In genomic region chr19:61052786-61053185, GRCm38 (mm10) we compare ENCODE assay signal across 26 mouse cellular contexts.
A peak's percentile ranks its signal among the peaks of the same experiment; 100 is the strongest.
DNase-seq lines count a peak whose midpoint lies in the region; ATAC-seq lines count a peak whose summit lies in the region.
"Had no signal": no experiment of that assay in that cellular context is flagged by ENCODE, and none has a peak within 500 bp of the region (broad histone marks: within the 10 kb centered on the region; RNA-seq: fewer than 3 reads in every experiment).

No protein-coding gene starts in this region.

- H3K9me3 ChIP-seq in forebrain, embryonic 14.5 days (replicated peaks; ENCODE audit: control insufficient read depth, low read length), result 0 out of 2 replicates have a peak, but pooled peaks cover 2% of the 10 kb centered on the region
- H3K9me3 ChIP-seq: liver, embryonic 12.5 days; midbrain, embryonic 15.5 days had no signal

- no peaks in the 10 kb centered on the region for H3K4me1 ChIP-seq in forebrain, embryonic 14.5 days (ENCODE audit: control insufficient read depth, insufficient read depth, low read length)
- H3K4me1 ChIP-seq: midbrain, embryonic 15.5 days had no signal

- DNase-seq in 3T3-L1 (ENCODE audit: low read depth, low spot score), result peak; percentile 13
- DNase-seq in 416B (ENCODE audit: low read depth), result peak; percentile 45
- peak; percentile 44 for DNase-seq in gonadal fat pad, adult 2 months (ENCODE audit: low read depth)
- DNase-seq in kidney, postnatal 36 days, result no peak
- no peak for DNase-seq in cerebellum, adult 8-10 months
- DNase-seq in forebrain, embryonic 14.5 days (ENCODE audit: low spot score), result no peak
- DNase-seq: cerebellum, adult 9-10 months; gastrocnemius, postnatal 36 days; heart, postnatal 10 days; kidney, adult 9 months; kidney, postnatal 4 days; lung, embryonic 14.5 days; retina, postnatal 1 day; right cerebral cortex, postnatal 25 days; spleen, adult 18-20 months; thymus, postnatal 14 days had no signal

- ATAC-seq in megakaryocyte, adult 5-6 weeks (ENCODE audit: poor library complexity, severe bottlenecking), result peak; percentile 73
- ATAC-seq in forebrain, embryonic 14.5 days, result no peak
- ATAC-seq: forebrain, embryonic 16.5 days; hindbrain, postnatal 0 days; intestine, embryonic 16.5 days; liver, embryonic 12.5 days; midbrain, embryonic 15.5 days had no signal

- no peaks in the 10 kb centered on the region for H3K36me3 ChIP-seq in forebrain, embryonic 14.5 days (ENCODE audit: control insufficient read depth, insufficient read depth, low read length)
- H3K36me3 ChIP-seq: heart, embryonic 12.5 days; liver, embryonic 12.5 days; midbrain, embryonic 15.5 days; neural tube, embryonic 13.5 days had no signal

- no peak overlapping the region for H3K27ac ChIP-seq in forebrain, embryonic 14.5 days (ENCODE audit: low read depth, low read length)
- H3K27ac ChIP-seq: hindbrain, postnatal 0 days; limb, embryonic 13.5 days; liver, embryonic 12.5 days; midbrain, embryonic 15.5 days; neural tube, embryonic 13.5 days had no signal

- H3K27me3 ChIP-seq in forebrain, embryonic 14.5 days (replicated peaks; ENCODE audit: control insufficient read depth, insufficient read depth, low read length), result no peaks in the 10 kb centered on the region
- H3K27me3 ChIP-seq: heart, embryonic 12.5 days; limb, embryonic 13.5 days; liver, embryonic 12.5 days; midbrain, embryonic 15.5 days; neural tube, embryonic 13.5 days had no signal

- H3K9ac ChIP-seq in forebrain, embryonic 14.5 days (ENCODE audit: low read length), result no peak overlapping the region
- H3K9ac ChIP-seq: heart, embryonic 12.5 days; limb, embryonic 13.5 days; liver, embryonic 12.5 days; lung, embryonic 14.5 days; midbrain, embryonic 15.5 days; neural tube, embryonic 13.5 days had no signal

- no peak overlapping the region for H3K4me3 ChIP-seq in forebrain, embryonic 14.5 days (ENCODE audit: low read depth, low read length)
- H3K4me3 ChIP-seq: heart, embryonic 12.5 days; limb, embryonic 13.5 days; liver, embryonic 12.5 days; midbrain, embryonic 15.5 days; myocyte; neural tube, embryonic 13.5 days had no signal

- no peak overlapping the region for H3K4me2 ChIP-seq in forebrain, embryonic 14.5 days (ENCODE audit: low read length)
- H3K4me2 ChIP-seq: heart, embryonic 12.5 days; limb, embryonic 13.5 days; liver, embryonic 12.5 days; lung, embryonic 14.5 days; midbrain, embryonic 15.5 days; neural tube, embryonic 13.5 days had no signal

Comparison
In these comparisons a context has a peak if more than half of its experiments do, and no peak if none do; other contexts are left out.
1. DNase-seq: peak in 3T3-L1 (single experiment), 416B (single experiment) and gonadal fat pad, adult 2 months (single experiment); none in kidney, postnatal 36 days (0 of 2), cerebellum, adult 8-10 months (single experiment) and forebrain, embryonic 14.5 days (single experiment).